Mouse (Mus musculus): ENCODE measurements at regions not wholly inside any gene's neighbourhood (a gene's known extent, or its start where the extent isn't known, plus 50 kb on each side); places are given as distances from the start of the nearest gene placed in this dataset.

DNA sequence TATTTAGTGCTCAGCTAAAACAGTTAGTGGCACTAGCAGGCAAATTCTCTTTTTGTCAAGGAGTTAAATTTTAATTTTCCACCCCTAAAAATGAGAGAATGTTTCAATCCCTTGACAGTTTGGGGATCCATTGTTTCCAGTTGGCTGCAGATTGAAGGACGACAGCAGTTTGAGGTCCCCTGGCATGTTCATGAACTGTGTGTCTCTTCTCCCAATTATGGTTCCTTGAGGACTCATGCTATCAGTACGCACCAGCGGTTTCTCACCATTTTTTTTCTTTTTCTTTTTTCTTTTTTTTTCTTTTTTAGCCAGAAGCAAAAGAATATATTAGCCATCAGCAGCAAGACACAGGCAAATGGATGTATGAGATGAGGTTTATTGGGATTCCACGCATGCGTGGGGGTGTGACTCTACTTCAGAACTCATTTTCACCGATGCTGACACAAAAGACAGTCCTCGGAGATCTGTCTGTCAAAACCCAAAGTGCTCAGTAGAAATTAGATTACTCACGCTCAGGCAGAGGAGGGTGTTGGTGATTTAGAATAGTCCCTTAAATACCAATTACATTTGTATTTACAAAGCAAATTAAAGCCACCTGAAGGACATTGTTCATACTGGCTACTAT is 157.8 kb upstream of the Arrdc4 start:
- H3K4me1 ChIP-seq (ENCODE audit: control insufficient read depth, insufficient read depth, low read length), result no peaks in the 10 kb centered on the region
- no peak overlapping the region for H3K27ac ChIP-seq (ENCODE audit: insufficient read depth, low read depth, low read length)
- no peak for TF ChIP-seq CTCF (IDR thresholded peaks at IDR 0.05; ENCODE audit: insufficient read depth, low read depth, low read length)
- TF ChIP-seq POLR2A (IDR thresholded peaks at IDR 0.05; ENCODE audit: insufficient read depth, low read depth, low read length), result no peak
- 46% methylated on average over 8 of the region's 8 CpGs for WGBS
- no peak overlapping the region for H3K4me3 ChIP-seq (ENCODE audit: insufficient read depth, low read depth, low read length)

- Histone ChIP-seq H3K4me1 (ENCODE audit: control insufficient read depth, insufficient read depth, low read length) (no peaks in the 10 kb centered on the region), H3K4me3 (ENCODE audit: insufficient read depth, low read depth, low read length) (no peak overlapping the region), H3K27ac (ENCODE audit: insufficient read depth, low read depth, low read length) (no peak overlapping the region)
- 81% methylated on average over 4 of the region's 4 CpGs for WGBS
- TF ChIP-seq POLR2A (IDR thresholded peaks at IDR 0.05; ENCODE audit: insufficient read depth, low read depth, low read length) (no peak), CTCF (IDR thresholded peaks at IDR 0.05; ENCODE audit: insufficient read depth, low read depth, low read length) (no peak)
These were observed 156.8 kb upstream of the Arrdc4 start for GRCm38 (mm10) chr7:68905793-68906192.

- TF ChIP-seq CTCF (IDR thresholded peaks at IDR 0.05; ENCODE audit: insufficient read depth, low read depth, low read length), result no peak
- TF ChIP-seq POLR2A (IDR thresholded peaks at IDR 0.05; ENCODE audit: insufficient read depth, low read depth, low read length), result no peak
- H3K4me1 ChIP-seq (ENCODE audit: control insufficient read depth, insufficient read depth, low read length), result no peaks in the 10 kb centered on the region
- no peak overlapping the region for H3K27ac ChIP-seq (ENCODE audit: insufficient read depth, low read depth, low read length)
- no peak overlapping the region for H3K4me3 ChIP-seq (ENCODE audit: insufficient read depth, low read depth, low read length)
These were observed 137.1 kb upstream of the Arrdc4 start for GRCm38 (mm10) chr7:68886173-68886572.

DNA sequence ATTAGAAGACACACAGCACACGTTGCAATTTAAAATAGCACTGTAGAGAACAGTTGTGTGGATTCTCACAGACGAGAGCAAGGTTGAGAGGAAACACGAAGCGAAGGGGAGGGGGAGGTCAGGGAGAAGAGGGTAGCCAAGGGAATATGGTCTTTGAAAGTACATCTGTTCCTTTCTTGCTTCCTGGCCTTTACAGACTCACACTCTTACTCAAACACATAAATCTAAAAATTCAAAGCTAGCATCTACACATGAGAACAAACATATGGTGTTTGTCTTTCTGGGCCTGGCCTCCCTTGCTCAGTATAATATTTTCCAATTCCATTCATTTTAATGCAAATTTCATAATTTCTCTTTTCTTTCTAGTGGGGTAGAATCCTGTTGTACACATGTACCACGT is 124.0 kb upstream of the Arrdc4 start:
- Histone ChIP-seq H3K4me1 (ENCODE audit: control insufficient read depth, insufficient read depth, low read length) (no peaks in the 10 kb centered on the region), H3K27ac (ENCODE audit: insufficient read depth, low read depth, low read length) (no peak overlapping the region), H3K4me3 (ENCODE audit: insufficient read depth, low read depth, low read length) (no peak overlapping the region)
- TF ChIP-seq POLR2A (IDR thresholded peaks at IDR 0.05; ENCODE audit: insufficient read depth, low read depth, low read length), result no peak
- TF ChIP-seq CTCF (IDR thresholded peaks at IDR 0.05; ENCODE audit: insufficient read depth, low read depth, low read length), result no peak
- 68% methylated on average over 5 of the region's 5 CpGs for WGBS

- Histone ChIP-seq H3K4me1 (ENCODE audit: control insufficient read depth, insufficient read depth, low read length) (no peaks in the 10 kb centered on the region), H3K27ac (ENCODE audit: insufficient read depth, low read depth, low read length) (no peak overlapping the region), H3K4me3 (ENCODE audit: insufficient read depth, low read depth, low read length) (no peak overlapping the region)
- no peak for TF ChIP-seq CTCF (IDR thresholded peaks at IDR 0.05; ENCODE audit: insufficient read depth, low read depth, low read length)
- TF ChIP-seq POLR2A (IDR thresholded peaks at IDR 0.05; ENCODE audit: insufficient read depth, low read depth, low read length), result no peak
- 65% methylated on average over 7 of the region's 7 CpGs for WGBS
These were observed 115.4 kb upstream of the Arrdc4 start for GRCm38 (mm10) chr7:68864322-68865031.

GRCm38 (mm10) chr7:68858471-68859210 is 109.6 kb upstream of the Arrdc4 start:
- Histone ChIP-seq H3K4me1 (ENCODE audit: control insufficient read depth, insufficient read depth, low read length) (no peaks in the 10 kb centered on the region), H3K4me3 (ENCODE audit: insufficient read depth, low read depth, low read length) (no peak overlapping the region), H3K27ac (ENCODE audit: insufficient read depth, low read depth, low read length) (no peak overlapping the region)
- 52% methylated on average over 2 of the region's 2 CpGs for WGBS
- no peak for TF ChIP-seq CTCF (IDR thresholded peaks at IDR 0.05; ENCODE audit: insufficient read depth, low read depth, low read length)
- no peak for TF ChIP-seq POLR2A (IDR thresholded peaks at IDR 0.05; ENCODE audit: insufficient read depth, low read depth, low read length)

DNA sequence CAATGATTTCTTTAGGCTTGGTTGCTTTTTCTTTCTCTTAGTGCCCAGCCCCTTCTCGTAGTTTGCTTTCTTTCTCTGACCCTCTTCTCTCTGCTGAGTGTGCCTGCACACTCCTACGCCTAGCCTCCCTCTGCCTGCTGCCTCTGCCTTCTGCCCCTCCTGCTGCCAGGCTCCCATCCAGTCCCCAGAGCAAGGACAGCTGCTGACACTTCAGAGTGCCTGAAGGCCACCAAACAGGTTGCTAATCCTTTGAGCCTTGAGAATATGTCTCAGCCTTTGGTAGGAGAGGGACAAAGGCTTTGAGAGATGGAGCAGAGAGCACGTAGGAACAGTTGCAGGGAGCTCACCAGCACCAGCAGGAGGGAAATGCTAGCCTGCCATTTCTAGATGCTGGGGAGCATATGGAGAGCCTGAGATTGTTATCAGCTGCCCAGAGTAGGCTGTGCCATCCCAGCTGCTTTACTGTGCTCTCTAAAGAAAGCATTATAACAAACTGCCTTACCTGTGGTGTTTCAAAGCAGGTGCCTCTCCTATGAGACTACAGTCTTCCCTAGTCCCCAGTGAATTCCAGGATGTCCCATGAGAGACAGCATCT is 103.0 kb upstream of the Arrdc4 start:
- Histone ChIP-seq H3K4me3 (ENCODE audit: insufficient read depth, low read depth, low read length) (no peak overlapping the region), H3K4me1 (ENCODE audit: control insufficient read depth, insufficient read depth, low read length) (peaks cover 3% of the 10 kb centered on the region; the same call in 1 of the 2 replicates), H3K27ac (ENCODE audit: insufficient read depth, low read depth, low read length) (no peak overlapping the region)
- TF ChIP-seq POLR2A (IDR thresholded peaks at IDR 0.05; ENCODE audit: insufficient read depth, low read depth, low read length) (no peak), CTCF (IDR thresholded peaks at IDR 0.05; ENCODE audit: insufficient read depth, low read depth, low read length) (no peak)
- WGBS, result 49% methylated on average over 3 of the region's 3 CpGs

- Histone ChIP-seq H3K27ac (ENCODE audit: insufficient read depth, low read depth, low read length) (no peak overlapping the region), H3K4me3 (ENCODE audit: insufficient read depth, low read depth, low read length) (no peak overlapping the region), H3K4me1 (ENCODE audit: control insufficient read depth, insufficient read depth, low read length) (no peaks in the 10 kb centered on the region)
- TF ChIP-seq CTCF (IDR thresholded peaks at IDR 0.05; ENCODE audit: insufficient read depth, low read depth, low read length), result no peak
- TF ChIP-seq POLR2A (IDR thresholded peaks at IDR 0.05; ENCODE audit: insufficient read depth, low read depth, low read length), result no peak
- WGBS, result 71% methylated on average over 7 of the region's 7 CpGs
These were observed 95.6 kb upstream of the Arrdc4 start for GRCm38 (mm10) chr7:68844606-68845005.

GRCm38 (mm10) chr7:68843374-68843773 is 94.3 kb upstream of the Arrdc4 start:
- TF ChIP-seq CTCF (IDR thresholded peaks at IDR 0.05; ENCODE audit: insufficient read depth, low read depth, low read length) (no peak), POLR2A (IDR thresholded peaks at IDR 0.05; ENCODE audit: insufficient read depth, low read depth, low read length) (no peak)
- H3K4me3 ChIP-seq (ENCODE audit: insufficient read depth, low read depth, low read length), result no peak overlapping the region
- 59% methylated on average over 4 of the region's 4 CpGs for WGBS
- no peaks in the 10 kb centered on the region for H3K4me1 ChIP-seq (ENCODE audit: control insufficient read depth, insufficient read depth, low read length)
- no peak overlapping the region for H3K27ac ChIP-seq (ENCODE audit: insufficient read depth, low read depth, low read length)
